Mouse (Mus musculus) liver, adult 2 months (tissue): ENCODE results near the gene Psma3.

Experiments used
- CTCF ChIP-seq: fragments of 200-500 bp; IDR thresholded peaks from 2 replicates; pipeline ENCODE4 v1.5.1; 2011; ENCODE audit warnings: low read depth, low read length, control low read depth
- POLR2A ChIP-seq: fragments of 200-500 bp; IDR thresholded peaks from 2 replicates; pipeline ENCODE4 v1.6.1; 2011; ENCODE audit warnings: low read length, control low read depth; ENCODE audit not compliant: insufficient read depth; ENCODE audit errors: extremely low read depth

DNA sequence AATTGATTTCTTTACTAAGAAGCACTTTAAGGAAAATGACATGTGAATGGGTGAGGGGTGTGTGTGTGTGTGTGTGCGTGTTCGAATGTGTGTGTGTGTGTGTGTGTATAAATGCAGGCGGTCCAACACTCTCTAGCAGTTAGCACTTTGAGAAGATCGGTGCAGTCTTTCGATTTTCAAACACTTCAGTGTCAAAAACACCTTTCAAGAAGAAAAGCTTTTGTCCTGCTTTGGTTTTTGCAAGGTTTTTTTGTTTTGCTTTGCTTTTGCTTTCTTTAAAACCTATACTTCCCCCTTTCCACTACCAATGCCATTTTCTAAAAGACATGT is 42.8 kb downstream of the Psma3 start:
- TF ChIP-seq CTCF: no peak
- TF ChIP-seq POLR2A: no peak
